Mouse (Mus musculus) limb, embryonic 13.5 days (tissue): ENCODE results near the gene Tcf15. TPM values are rescaled to one million over a fixed set of nuclear protein-coding genes. Genes with fewer than 3 reads are reported as not detected.

Experiments
- ATAC-seq: fragments of 200-750 bp; cut with Nextera tagmentation; 2 replicates; pipeline ENCODE4 v1.8.0; 2017; ENCODE audit warnings: low read depth, moderate number of reproducible peaks, moderate TSS enrichment; ENCODE audit not compliant: low FRiP score
- H3K27ac ChIP-seq: fragments of 300-500 bp; sonication (generic); 2 replicates; pipeline ENCODE4 v1.5.1; 2015; ENCODE audit warnings: inconsistent platforms, mild to moderate bottlenecking, moderate library complexity
- H3K27me3 ChIP-seq: fragments of 300-500 bp; sonication (generic); 2 replicates; pipeline ENCODE4 v1.6.1; 2015; ENCODE audit warnings: mild to moderate bottlenecking, inconsistent platforms
- H3K36me3 ChIP-seq: fragments of 300-500 bp; sonication (generic); 2 replicates; pipeline ENCODE4 v1.6.1; 2015; ENCODE audit warnings: inconsistent platforms, mild to moderate bottlenecking, moderate library complexity
- H3K4me1 ChIP-seq: fragments of 300-500 bp; sonication (generic); 2 replicates; pipeline ENCODE4 v1.6.1; 2015; ENCODE audit warnings: inconsistent platforms
- H3K4me2 ChIP-seq: fragments of 300-500 bp; sonication (generic); replicated peaks from 2 replicates; pipeline ENCODE4 v1.6.1; 2015; ENCODE audit warnings: inconsistent platforms, mild to moderate bottlenecking, moderate library complexity
- H3K4me3 ChIP-seq: fragments of 300-500 bp; sonication (generic); 2 replicates; pipeline ENCODE4 v1.5.1; 2015; ENCODE audit warnings: moderate library complexity, mild to moderate bottlenecking, inconsistent platforms
- H3K9ac ChIP-seq: fragments of 300-500 bp; sonication (generic); 2 replicates; pipeline ENCODE4 v1.6.1; 2015; ENCODE audit warnings: mild to moderate bottlenecking, inconsistent platforms
- H3K9me3 ChIP-seq: fragments of 300-500 bp; sonication (generic); 2 replicates; pipeline ENCODE4 v1.6.1; 2016; ENCODE audit warnings: inconsistent platforms
- WGBS: fragments of 180-500 bp; shearing (Covaris S2); methylation state at CpG from one replicate; pipeline ENCODE4 v1.1.7; 2015; 5-methylcytosine and 5-hydroxymethylcytosine counted together
- polyA plus RNA-seq: library from polyadenylated mRNA; unstranded; fragments of >200 nt; fragmentation: Nextera tagmentation; extraction: Ambion mirVana; gene quantifications from 2 replicates; pipeline ENCODE4 v1.2.1, GENCODE M21; 2015

Gene Tcf15
- polyA plus RNA-seq, 1 experiment from 2014 or later: 7.6 TPM

DNA sequence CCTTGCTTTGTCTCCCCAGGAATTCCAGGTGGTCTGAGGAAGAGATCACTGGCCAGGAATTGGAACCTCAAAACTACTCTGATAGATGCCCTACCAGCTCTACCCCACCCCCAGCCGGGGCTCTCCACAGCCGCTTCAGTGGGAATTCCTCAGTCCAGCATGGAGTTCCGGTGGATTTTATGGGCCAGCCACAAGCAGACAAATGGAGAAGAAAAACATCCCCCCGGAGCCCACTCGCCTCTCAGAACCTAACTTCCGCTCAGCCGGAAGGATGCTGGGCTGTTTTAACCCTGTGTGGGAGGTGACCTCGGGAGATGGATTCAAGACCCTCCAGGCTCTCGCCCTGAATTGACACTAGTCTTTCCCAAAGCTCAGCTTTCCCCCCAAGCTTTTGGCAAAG lies 11.3 kb upstream of the Tcf15 start:
- Histone ChIP-seq H3K27me3 (no peaks in the 10 kb centered on the region), H3K9ac (no peak overlapping the region), H3K27ac (no peak overlapping the region), H3K9me3 (no peaks in the 10 kb centered on the region), H3K4me1 (peaks cover 17% of the 10 kb centered on the region), H3K4me3 (no peak overlapping the region), H3K4me2 (0 out of 2 replicates have a peak overlapping the region, but pooled peaks have one; percentile 1), H3K36me3 (no peaks in the 10 kb centered on the region)
- WGBS: 23% methylated on average over 9 of the region's 9 CpGs
- no peak for ATAC-seq

DNA sequence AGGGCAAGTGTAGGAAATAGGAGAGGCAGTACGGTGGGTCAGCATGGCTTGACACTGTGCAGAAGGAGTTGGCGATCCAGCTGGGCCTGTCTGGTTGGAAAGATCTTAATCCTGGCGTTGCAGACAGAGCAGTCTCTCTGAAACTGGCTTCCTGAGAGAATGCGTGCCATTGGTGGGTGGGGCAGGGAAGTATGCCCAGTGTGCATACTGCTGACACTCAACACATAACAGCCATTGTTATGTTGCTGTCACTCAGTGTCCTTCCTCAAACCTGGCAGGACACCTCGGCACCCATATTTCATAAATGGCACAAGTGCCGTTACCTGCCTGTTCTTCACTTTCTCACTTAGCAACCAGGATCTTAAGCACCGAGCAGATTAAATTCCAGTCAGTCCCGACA lies 10.7 kb upstream of the Tcf15 start:
- Histone ChIP-seq H3K4me3 (no peak overlapping the region), H3K27me3 (no peaks in the 10 kb centered on the region), H3K4me2 (no peak overlapping the region), H3K36me3 (no peaks in the 10 kb centered on the region), H3K9me3 (no peaks in the 10 kb centered on the region), H3K9ac (no peak overlapping the region), H3K4me1 (peaks cover 17% of the 10 kb centered on the region), H3K27ac (no peak overlapping the region)
- ATAC-seq: no peak
- WGBS: 64% methylated on average over 8 of the region's 8 CpGs

DNA sequence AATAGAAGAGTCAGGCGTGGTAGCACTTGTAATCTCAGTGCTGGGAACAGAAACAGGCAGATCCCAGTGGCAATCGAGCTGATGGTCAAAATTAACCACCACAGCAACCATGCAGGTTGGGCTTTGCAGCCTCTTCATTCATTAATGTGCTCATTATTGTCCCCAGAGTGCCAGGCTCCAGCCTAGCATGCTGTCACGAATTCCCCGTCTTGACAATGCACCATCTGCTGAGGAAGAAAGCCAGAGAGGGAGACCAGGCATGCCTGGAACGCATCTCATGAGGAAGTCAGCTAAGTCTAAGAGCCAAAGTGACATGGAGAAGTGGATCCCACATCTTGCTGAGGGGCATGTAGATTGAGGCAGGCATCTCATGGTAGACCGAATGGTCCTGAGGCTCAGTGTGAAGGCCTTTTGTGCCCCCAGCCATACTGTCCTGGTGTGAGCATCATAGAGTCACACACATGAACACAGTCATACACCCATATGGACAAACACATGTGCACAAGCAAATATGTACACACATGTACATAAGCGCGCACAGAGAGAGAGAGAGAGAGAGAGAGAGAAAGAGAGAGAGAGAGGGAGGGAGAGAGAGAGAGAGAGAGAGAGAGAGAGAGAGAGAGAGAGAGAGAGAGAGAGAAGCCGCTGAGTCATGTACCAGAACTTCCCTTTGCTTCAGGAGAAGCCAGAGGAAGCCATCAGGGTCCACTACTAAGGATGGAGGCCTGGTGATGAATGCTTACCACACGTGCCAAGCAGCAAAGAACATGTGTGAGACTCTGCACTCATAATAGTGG lies 4.0 kb upstream of the Tcf15 start:
- ATAC-seq: no peak
- WGBS: 70% methylated on average over 10 of the region's 10 CpGs
- H3K27me3 ChIP-seq: peaks cover 42% of the 10 kb centered on the region
- H3K27ac ChIP-seq: no peak overlapping the region
- H3K9me3 ChIP-seq: no peaks in the 10 kb centered on the region
- H3K4me3 ChIP-seq: no peak overlapping the region
- no peaks in the 10 kb centered on the region for H3K36me3 ChIP-seq
- peaks cover 36% of the 10 kb centered on the region for H3K4me1 ChIP-seq
- H3K4me2 ChIP-seq: no peak overlapping the region
- no peak overlapping the region for H3K9ac ChIP-seq

DNA sequence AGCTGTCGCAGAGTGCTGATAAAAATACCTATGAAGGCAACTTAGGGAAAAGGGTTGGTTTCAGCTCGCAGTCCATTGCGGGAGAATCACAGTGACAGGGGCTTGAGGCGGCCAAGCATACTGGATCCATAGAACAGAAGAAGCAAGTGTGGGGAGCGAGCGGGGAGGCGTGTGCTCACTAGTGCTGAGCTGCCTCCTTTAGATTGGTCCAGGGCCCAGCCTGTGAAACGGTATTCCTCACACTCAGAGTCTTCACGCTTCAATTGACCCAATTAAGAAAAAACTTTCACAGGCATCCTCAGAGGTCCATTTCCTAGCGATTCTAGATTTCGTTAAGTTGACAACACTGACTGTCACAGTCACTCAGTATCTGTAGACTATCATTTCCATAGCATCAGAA lies 2.4 kb upstream of the Tcf15 start:
- no peak overlapping the region for H3K4me2 ChIP-seq
- H3K4me1 ChIP-seq: peaks cover 36% of the 10 kb centered on the region
- H3K27ac ChIP-seq: no peak overlapping the region
- H3K27me3 ChIP-seq: peaks cover 57% of the 10 kb centered on the region
- no peaks in the 10 kb centered on the region for H3K9me3 ChIP-seq
- H3K4me3 ChIP-seq: no peak overlapping the region
- H3K9ac ChIP-seq: no peak overlapping the region
- ATAC-seq: no peak
- WGBS: 45% methylated on average over 11 of the region's 11 CpGs
- H3K36me3 ChIP-seq: no peaks in the 10 kb centered on the region

DNA sequence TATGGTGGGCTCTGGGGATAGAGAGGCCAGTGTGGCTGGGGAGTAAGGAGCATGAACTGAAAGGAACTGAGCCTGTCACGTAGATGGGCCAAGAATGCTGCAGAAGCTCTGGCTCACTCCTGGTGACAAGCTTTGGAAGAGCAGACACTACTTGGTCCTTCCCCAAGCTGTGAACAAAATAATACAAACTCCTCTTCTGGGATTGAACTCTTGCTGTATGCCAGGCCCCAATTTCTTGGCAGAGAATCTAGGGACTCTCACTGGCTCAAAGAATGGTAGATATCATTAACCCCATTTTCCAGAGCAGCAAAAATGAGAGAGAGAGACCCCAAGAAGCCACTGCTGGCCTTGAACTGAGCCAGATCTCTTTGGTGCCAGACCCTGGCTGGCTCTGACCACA lies 1.9 kb upstream of the Tcf15 start:
- peak overlapping the region; percentile 85 for H3K4me2 ChIP-seq
- ATAC-seq: no peak
- no peaks in the 10 kb centered on the region for H3K36me3 ChIP-seq
- 43% methylated on average over 1 of the region's 1 CpGs for WGBS
- H3K9me3 ChIP-seq: no peaks in the 10 kb centered on the region
- peaks cover 63% of the 10 kb centered on the region for H3K27me3 ChIP-seq
- peak overlapping the region; percentile 54 for H3K4me3 ChIP-seq
- H3K27ac ChIP-seq: peak overlapping the region; percentile 39; the same call in 1 of the 2 replicates
- peak overlapping the region; percentile 54; the same call in 1 of the 2 replicates for H3K9ac ChIP-seq
- peaks cover 36% of the 10 kb centered on the region for H3K4me1 ChIP-seq

DNA sequence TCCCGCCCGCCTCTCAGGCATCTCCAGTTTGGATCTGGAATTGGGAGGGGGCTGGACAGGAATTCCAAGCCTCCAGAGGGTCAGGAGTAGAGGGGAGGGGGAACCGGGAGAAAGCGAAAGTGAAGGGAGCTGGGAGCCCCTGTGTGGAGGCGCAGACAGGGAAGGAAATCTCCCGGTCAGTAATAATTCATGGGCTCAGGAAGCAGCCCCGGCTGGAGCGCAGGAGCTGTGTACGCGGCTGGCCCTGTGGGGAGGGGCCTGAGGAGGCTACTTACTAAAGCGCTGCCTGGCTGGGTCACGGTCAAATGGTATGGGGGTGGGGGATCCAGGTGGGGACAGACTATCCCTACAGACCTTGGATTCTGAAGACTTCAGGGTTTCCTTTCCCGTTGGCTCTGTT lies 1.3 kb upstream of the Tcf15 start:
- Histone ChIP-seq H3K36me3 (no peaks in the 10 kb centered on the region), H3K9me3 (no peaks in the 10 kb centered on the region), H3K4me3 (peak overlapping the region; percentile 54), H3K4me2 (peak overlapping the region; percentile 85), H3K4me1 (peaks cover 36% of the 10 kb centered on the region), H3K27ac (peak overlapping the region; percentile 39; the same call in 1 of the 2 replicates), H3K9ac (peak overlapping the region; percentile 54), H3K27me3 (peaks cover 68% of the 10 kb centered on the region)
- ATAC-seq: peak; percentile 53; the same call in 1 of the 2 replicates
- WGBS: 2% methylated on average over 13 of the region's 13 CpGs

DNA sequence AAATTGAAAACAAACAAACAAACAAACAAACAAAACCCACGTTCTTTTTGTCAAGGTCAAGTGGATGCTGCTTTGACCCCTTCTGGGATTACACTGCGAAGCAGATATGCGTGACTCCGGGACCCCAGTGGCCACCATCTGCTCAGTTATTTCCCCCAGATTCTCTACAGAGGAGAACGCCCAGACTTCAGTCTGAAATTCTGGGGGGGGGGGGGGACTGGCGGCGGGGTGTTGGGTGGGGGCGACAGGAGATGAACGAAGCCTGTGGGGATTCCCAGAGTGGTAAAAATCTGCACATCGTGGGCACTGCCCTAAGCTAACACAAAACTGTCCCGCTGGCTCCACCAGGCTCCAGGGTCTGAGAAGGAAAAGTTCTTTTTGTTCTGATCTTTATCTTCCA lies 790 bp upstream of the Tcf15 start:
- Histone ChIP-seq H3K36me3 (no peaks in the 10 kb centered on the region), H3K4me2 (peak overlapping the region; percentile 85), H3K4me1 (peaks cover 36% of the 10 kb centered on the region), H3K9me3 (no peaks in the 10 kb centered on the region), H3K4me3 (peak overlapping the region; percentile 54), H3K27ac (no peak overlapping the region), H3K27me3 (peaks cover 74% of the 10 kb centered on the region), H3K9ac (no peak overlapping the region)
- 3% methylated on average over 11 of the region's 11 CpGs for WGBS
- no peak for ATAC-seq

DNA sequence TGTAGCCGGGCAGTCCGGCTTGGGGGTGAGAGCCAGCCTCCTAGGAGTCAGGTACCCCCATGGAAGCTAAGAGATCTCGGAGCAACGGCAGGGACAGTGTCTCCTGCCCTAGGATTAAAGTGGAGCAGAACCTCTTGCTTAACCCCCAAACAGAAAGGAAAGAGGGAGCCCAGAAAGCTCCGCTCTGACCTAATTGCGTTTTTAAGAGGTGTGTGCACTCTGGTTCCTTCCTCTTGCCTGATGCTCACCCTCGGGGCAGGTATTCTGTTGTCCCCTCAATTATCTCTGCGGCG lies 743 bp downstream of the Tcf15 start:
- H3K9ac ChIP-seq: peak overlapping the region; percentile 63
- H3K27me3 ChIP-seq: peaks cover 76% of the 10 kb centered on the region
- no peak for ATAC-seq
- WGBS: 17% methylated on average over 9 of the region's 9 CpGs
- H3K4me2 ChIP-seq: peak overlapping the region; percentile 85
- H3K4me3 ChIP-seq: peak overlapping the region; percentile 54
- no peak overlapping the region for H3K27ac ChIP-seq
- no peaks in the 10 kb centered on the region for H3K9me3 ChIP-seq
- no peaks in the 10 kb centered on the region for H3K36me3 ChIP-seq
- H3K4me1 ChIP-seq: peaks cover 36% of the 10 kb centered on the region

DNA sequence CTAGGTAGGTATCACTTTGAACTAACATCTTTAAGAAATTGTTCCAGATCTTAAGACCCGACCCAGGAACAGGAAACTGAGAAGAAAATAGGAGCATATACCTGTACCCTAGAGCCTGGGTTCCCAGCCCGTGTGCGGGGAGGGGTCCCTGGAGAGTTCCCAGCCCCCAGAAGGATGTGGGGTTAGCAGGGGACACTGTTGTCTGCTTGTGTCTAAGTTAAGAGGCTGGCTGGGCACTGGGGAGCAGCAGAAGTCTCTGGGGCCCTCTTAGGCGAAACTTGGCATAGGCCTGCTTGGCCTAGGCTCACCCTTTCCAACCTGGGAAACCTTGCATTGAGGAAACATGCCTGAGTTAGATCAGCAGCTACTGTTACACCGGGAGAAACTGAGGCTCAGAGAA lies 1.1 kb downstream of the Tcf15 start:
- H3K9ac ChIP-seq: no peak overlapping the region
- peak overlapping the region; percentile 54 for H3K4me3 ChIP-seq

DNA sequence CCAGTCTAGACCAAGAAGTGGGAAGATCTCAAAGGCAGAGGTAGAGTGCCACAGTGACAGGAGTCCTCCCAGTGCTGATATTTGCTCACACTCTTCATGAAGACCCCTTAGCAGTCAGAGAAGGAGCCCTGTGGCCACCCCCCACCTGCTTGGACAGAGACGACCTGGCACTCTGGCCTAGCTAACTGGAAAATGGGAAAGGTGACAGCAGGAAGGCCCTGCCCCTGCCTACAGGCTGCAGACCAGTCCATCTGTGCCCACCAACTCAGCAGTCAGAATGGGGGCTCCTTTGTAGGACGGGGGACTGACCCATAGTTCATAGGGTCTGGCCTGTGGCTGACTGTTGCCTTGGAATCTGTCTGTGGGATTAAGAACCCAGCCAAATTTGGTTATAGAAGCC lies 2.4 kb downstream of the Tcf15 start:
- Histone ChIP-seq H3K4me2 (peak overlapping the region; percentile 85; the same call in 1 of the 2 replicates), H3K27me3 (peaks cover 70% of the 10 kb centered on the region), H3K9me3 (no peaks in the 10 kb centered on the region), H3K4me3 (no peak overlapping the region), H3K36me3 (no peaks in the 10 kb centered on the region), H3K9ac (no peak overlapping the region; the same call in 1 of the 2 replicates), H3K4me1 (peaks cover 36% of the 10 kb centered on the region), H3K27ac (no peak overlapping the region)
- whole genome bisulfite sequencing: 74% methylated on average over 2 of the region's 2 CpGs
- no peak for ATAC-seq

More for the DNA sequence above, 1.1 kb downstream of the Tcf15 start:
- no peaks in the 10 kb centered on the region for H3K36me3 ChIP-seq
- no peak overlapping the region for H3K27ac ChIP-seq
- WGBS: 66% methylated on average over 5 of the region's 5 CpGs
- no peaks in the 10 kb centered on the region for H3K9me3 ChIP-seq
- peak overlapping the region; percentile 85 for H3K4me2 ChIP-seq
- H3K27me3 ChIP-seq: peaks cover 76% of the 10 kb centered on the region
- no peak for ATAC-seq
- H3K4me1 ChIP-seq: peaks cover 36% of the 10 kb centered on the region

DNA sequence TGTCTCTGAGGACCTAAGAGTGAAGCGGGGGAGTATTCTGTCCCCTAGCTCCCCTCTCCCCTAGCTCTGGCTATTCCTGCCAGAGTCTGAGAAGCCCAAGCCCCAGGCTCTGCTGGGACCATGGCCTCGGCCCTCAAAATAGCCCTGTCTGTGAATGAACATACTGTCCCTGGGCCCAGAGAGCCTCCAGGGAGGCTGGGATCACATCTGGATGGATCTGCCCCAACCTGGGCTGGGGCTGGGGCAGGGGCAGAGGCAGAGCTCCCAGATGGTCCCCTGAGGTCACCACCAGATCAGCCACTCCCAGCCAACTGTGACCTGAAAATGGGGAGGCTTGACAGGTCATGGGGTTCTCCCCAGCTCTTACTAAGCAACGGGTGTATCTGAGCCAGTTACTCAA lies 3.7 kb downstream of the Tcf15 start:
- Histone ChIP-seq H3K27ac (no peak overlapping the region), H3K4me3 (no peak overlapping the region), H3K27me3 (peaks cover 57% of the 10 kb centered on the region), H3K36me3 (no peaks in the 10 kb centered on the region), H3K4me2 (no peak overlapping the region), H3K4me1 (peaks cover 22% of the 10 kb centered on the region), H3K9ac (no peak overlapping the region), H3K9me3 (no peaks in the 10 kb centered on the region)
- WGBS: 53% methylated on average over 3 of the region's 3 CpGs
- ATAC-seq: no peak

DNA sequence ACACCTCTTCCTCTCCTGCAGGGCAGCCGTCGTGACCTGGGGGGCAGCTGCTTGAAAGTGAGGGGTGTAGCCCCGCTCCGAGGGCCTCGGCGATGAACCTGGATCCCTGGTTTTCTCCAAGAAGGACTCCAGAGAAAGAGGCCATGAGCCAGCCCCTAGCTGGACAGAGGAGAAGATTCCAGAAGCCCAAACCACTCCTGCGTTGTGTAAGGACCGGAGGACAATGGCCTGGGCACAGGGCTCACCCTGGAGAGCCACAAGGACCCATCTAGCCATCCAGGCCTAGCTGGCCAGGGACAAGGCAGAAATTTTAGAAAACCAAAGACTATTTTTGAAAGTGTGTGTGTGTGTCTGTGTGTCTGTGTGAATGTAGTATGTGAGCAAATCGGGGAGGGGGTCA lies 5.3 kb downstream of the Tcf15 start:
- Histone ChIP-seq H3K27ac (no peak overlapping the region), H3K9ac (no peak overlapping the region), H3K4me2 (no peak overlapping the region), H3K36me3 (no peaks in the 10 kb centered on the region), H3K27me3 (peaks cover 41% of the 10 kb centered on the region), H3K9me3 (no peaks in the 10 kb centered on the region), H3K4me3 (no peak overlapping the region), H3K4me1 (peaks cover 6% of the 10 kb centered on the region; the same call in 1 of the 2 replicates)
- 81% methylated on average over 9 of the region's 9 CpGs for WGBS
- no peak for ATAC-seq

DNA sequence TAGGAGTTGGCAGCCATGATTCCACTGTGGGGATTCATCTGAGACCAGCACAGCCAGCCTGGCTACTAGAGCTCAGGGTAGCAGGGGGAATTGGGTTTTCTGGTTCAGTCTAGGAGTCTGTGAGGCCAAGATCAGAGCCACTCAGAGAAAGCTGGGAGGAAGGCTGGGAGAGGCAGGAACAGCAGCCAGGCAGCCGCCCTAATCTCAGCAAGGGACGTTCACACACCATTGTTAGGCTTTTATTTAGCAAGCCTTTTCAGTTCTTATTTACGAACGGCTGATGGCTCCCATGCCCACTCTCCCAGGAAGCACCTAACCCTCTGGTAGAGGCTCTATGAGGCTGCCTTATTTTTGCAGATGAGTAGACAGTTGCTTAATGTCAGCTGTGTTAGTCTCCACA lies 6.5 kb downstream of the Tcf15 start:
- no peaks in the 10 kb centered on the region for H3K36me3 ChIP-seq
- H3K4me3 ChIP-seq: no peak overlapping the region
- H3K4me1 ChIP-seq: no peaks in the 10 kb centered on the region
- H3K9ac ChIP-seq: no peak overlapping the region
- H3K27me3 ChIP-seq: peaks cover 29% of the 10 kb centered on the region
- no peak overlapping the region for H3K27ac ChIP-seq
- 35% methylated on average over 4 of the region's 4 CpGs for WGBS
- H3K4me2 ChIP-seq: no peak overlapping the region
- no peak for ATAC-seq
- no peaks in the 10 kb centered on the region for H3K9me3 ChIP-seq
